Mouse (Mus musculus): ENCODE results near the gene Nefh. TPM values are rescaled to one million over a fixed set of nuclear protein-coding genes. Genes with fewer than 3 reads are reported as not detected.

Nefh gene
- polyA plus RNA-seq, 1 experiment from 2014 or later, result 0.06 TPM

DNA sequence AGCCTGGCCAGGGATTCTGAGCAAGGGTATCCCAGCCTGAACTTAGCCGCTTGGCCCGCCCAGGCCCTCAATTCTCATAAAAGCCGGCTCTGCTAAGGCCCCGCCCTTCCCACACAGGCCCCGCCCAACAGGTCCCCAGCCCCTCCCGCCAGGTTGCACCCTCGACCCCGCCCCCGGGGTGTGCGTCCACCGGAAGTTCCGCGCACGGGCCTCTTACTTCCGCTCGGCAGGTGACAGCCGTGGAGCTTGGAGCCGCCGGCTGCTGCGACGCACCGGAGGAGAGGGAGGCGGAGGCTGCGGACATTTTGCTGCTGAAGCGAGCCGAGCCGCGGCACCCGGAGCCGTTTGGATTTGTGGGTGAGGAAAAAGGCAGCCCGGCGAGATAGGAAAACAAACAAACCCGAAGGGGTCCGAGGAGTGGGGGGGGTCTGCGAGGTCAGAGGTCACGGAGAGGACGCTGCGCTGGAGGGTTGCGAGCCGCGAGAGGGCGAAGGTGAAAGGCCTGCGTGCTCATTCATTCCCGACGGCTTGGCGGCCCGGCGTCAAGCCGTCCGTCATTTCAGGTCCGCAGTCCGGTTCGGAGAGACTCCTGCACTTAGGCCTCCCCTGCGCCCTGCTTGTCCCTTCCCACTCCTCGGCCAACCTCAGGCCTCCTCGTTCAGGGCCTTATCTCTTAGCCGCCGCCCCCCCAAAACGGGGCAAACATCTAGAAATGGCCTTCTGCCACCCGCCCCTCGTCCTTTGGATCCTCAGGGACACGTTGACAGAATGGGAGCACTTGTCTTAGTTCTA lies 39.0 kb upstream of the Nefh start, which contains the start of gene Ap1b1:
Gene Ap1b1 (plus strand): TSS at position 130 of the 792 bp plus-strand sequence.
- H3K4me2 ChIP-seq (replicated peaks; ENCODE audit: low read depth, low read length), result peak within 1 kb of the TSS; percentile 94
- peak; percentile 95 for DNase-seq (ENCODE audit: low spot score)
- peak; percentile 98 for ATAC-seq
- no peaks in the 10 kb centered on the region for H3K4me1 ChIP-seq (ENCODE audit: insufficient read depth, low read depth, low read length)
- H3K9me3 ChIP-seq (ENCODE audit: low read length), result no peaks in the 10 kb centered on the region
- no peaks in the 10 kb centered on the region for H3K36me3 ChIP-seq (ENCODE audit: insufficient read depth, low read length)
- WGBS, result under 1% methylated on average over 58 of the region's 62 CpGs
- H3K9ac ChIP-seq (replicated peaks; ENCODE audit: low read depth), result peak within 1 kb of the TSS; percentile 56
- peak within 1 kb of the TSS; percentile 67 for H3K4me3 ChIP-seq (ENCODE audit: low read depth, low read length)
- no peaks in the 10 kb centered on the region for H3K27me3 ChIP-seq (replicated peaks; ENCODE audit: insufficient read depth, low read length)
- TF ChIP-seq EP300 (IDR thresholded peaks at IDR 0.05) (no peak), CTCF (IDR thresholded peaks at IDR 0.05) (no peak)
- 0 out of 2 replicates have a peak within 1 kb of the TSS, but pooled peaks have one; percentile 47 for H3K27ac ChIP-seq (ENCODE audit: low read length)

GRCm38 (mm10) chr11:4984799-4985198 lies 36.9 kb upstream of the Nefh start:
- Histone ChIP-seq H3K4me1 (ENCODE audit: insufficient read depth, low read depth, low read length) (no peaks in the 10 kb centered on the region), H3K27me3 (replicated peaks; ENCODE audit: insufficient read depth, low read length) (no peaks in the 10 kb centered on the region), H3K27ac (ENCODE audit: low read length) (no peak overlapping the region), H3K4me2 (replicated peaks; ENCODE audit: low read depth, low read length) (no peak overlapping the region), H3K9me3 (ENCODE audit: low read length) (no peaks in the 10 kb centered on the region), H3K4me3 (ENCODE audit: low read depth, low read length) (no peak overlapping the region), H3K36me3 (ENCODE audit: insufficient read depth, low read length) (no peaks in the 10 kb centered on the region), H3K9ac (replicated peaks; ENCODE audit: low read depth) (no peak overlapping the region)
- WGBS, result 69% methylated on average over 3 of the region's 3 CpGs
- TF ChIP-seq CTCF (IDR thresholded peaks at IDR 0.05) (no peak), EP300 (IDR thresholded peaks at IDR 0.05) (no peak)
- DNase-seq (ENCODE audit: low spot score) (no peak), ATAC-seq (no peak)

GRCm38 (mm10) chr11:4984249-4984648 lies 36.4 kb upstream of the Nefh start:
- 4% methylated on average over 5 of the region's 5 CpGs for WGBS
- Histone ChIP-seq H3K9me3 (ENCODE audit: low read length) (no peaks in the 10 kb centered on the region), H3K36me3 (ENCODE audit: insufficient read depth, low read length) (no peaks in the 10 kb centered on the region), H3K4me2 (replicated peaks; ENCODE audit: low read depth, low read length) (no peak overlapping the region), H3K9ac (replicated peaks; ENCODE audit: low read depth) (no peak overlapping the region), H3K4me3 (ENCODE audit: low read depth, low read length) (no peak overlapping the region), H3K27ac (ENCODE audit: low read length) (no peak overlapping the region), H3K4me1 (ENCODE audit: insufficient read depth, low read depth, low read length) (no peaks in the 10 kb centered on the region), H3K27me3 (replicated peaks; ENCODE audit: insufficient read depth, low read length) (no peaks in the 10 kb centered on the region)
- TF ChIP-seq CTCF (IDR thresholded peaks at IDR 0.05) (peak; percentile 83), EP300 (IDR thresholded peaks at IDR 0.05) (no peak)
- ATAC-seq (no peak), DNase-seq (ENCODE audit: low spot score) (peak; percentile 70)

DNA sequence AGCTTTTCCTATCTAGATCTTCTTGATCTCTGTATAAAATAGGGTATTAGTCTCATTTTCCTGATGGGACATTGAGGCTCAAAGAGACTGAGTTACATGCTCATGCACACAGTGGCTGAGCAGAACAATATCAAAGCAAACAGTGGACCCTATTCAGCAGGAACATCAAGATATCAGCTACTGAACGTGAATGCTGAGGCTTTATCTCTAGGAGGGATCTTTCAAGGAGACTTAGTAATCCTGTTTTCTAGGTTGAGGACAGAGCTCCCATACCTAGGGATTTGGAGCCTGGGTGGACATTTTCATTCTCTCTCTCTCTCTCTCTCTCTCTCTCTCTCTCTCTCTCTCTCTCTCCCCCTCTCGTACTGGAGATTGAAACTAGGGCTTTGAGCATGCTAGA lies 35.7 kb upstream of the Nefh start:
- Histone ChIP-seq H3K27ac (ENCODE audit: low read length) (no peak overlapping the region), H3K27me3 (replicated peaks; ENCODE audit: insufficient read depth, low read length) (no peaks in the 10 kb centered on the region), H3K9ac (replicated peaks; ENCODE audit: low read depth) (no peak overlapping the region), H3K36me3 (ENCODE audit: insufficient read depth, low read length) (no peaks in the 10 kb centered on the region), H3K9me3 (ENCODE audit: low read length) (no peaks in the 10 kb centered on the region), H3K4me1 (ENCODE audit: insufficient read depth, low read depth, low read length) (no peaks in the 10 kb centered on the region), H3K4me3 (ENCODE audit: low read depth, low read length) (no peak overlapping the region), H3K4me2 (replicated peaks; ENCODE audit: low read depth, low read length) (no peak overlapping the region)
- TF ChIP-seq CTCF (IDR thresholded peaks at IDR 0.05) (no peak), EP300 (IDR thresholded peaks at IDR 0.05) (no peak)
- 59% methylated on average over 2 of the region's 2 CpGs for WGBS
- ATAC-seq, result no peak
- DNase-seq (ENCODE audit: low spot score), result no peak

DNA sequence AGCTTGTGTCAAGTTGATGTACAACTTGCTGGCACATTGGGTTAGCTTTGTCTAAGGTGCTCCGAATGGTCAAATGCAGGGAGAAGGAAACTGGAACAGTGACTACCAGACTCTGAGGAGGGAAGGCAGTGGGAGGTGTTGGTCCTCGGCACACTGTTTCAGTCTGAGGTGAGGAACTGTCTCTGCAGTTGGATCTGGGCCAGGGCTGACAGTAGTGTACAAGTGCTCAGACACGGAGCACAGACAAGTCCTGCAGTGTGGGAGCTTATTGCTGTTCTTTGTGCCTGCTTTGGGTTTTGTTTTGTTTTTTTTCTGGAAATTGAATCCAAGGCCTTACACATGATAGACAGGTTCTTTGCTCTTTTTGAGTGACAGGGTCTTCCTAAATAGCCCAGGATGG lies 35.1 kb upstream of the Nefh start:
- ATAC-seq (no peak), DNase-seq (ENCODE audit: low spot score) (no peak)
- Histone ChIP-seq H3K9ac (replicated peaks; ENCODE audit: low read depth) (no peak overlapping the region), H3K9me3 (ENCODE audit: low read length) (no peaks in the 10 kb centered on the region), H3K4me2 (replicated peaks; ENCODE audit: low read depth, low read length) (no peak overlapping the region), H3K27me3 (replicated peaks; ENCODE audit: insufficient read depth, low read length) (no peaks in the 10 kb centered on the region), H3K27ac (ENCODE audit: low read length) (no peak overlapping the region), H3K4me3 (ENCODE audit: low read depth, low read length) (no peak overlapping the region), H3K36me3 (ENCODE audit: insufficient read depth, low read length) (no peaks in the 10 kb centered on the region), H3K4me1 (ENCODE audit: insufficient read depth, low read depth, low read length) (no peaks in the 10 kb centered on the region)
- TF ChIP-seq CTCF (IDR thresholded peaks at IDR 0.05) (no peak), EP300 (IDR thresholded peaks at IDR 0.05) (no peak)
- WGBS, result 51% methylated on average over 3 of the region's 3 CpGs

DNA sequence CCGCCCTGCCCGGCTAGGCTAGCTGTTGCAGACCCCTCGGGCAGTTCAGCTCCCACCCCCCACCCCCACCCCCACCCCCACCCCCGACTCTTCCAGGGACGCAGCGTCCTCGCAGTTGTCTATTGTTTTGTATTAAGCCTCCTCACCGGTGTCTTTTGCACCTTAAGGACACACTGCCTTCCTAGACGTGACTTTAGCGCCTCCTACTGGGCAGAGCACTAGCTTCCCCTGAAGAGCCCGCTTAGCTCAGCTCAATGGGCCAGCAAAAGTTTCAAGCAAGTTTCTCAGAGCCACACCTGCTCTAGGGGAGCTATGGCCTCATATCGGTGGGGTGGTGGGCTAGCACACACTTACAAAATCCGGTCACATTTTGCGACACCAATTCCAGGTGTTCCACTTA lies 27.8 kb upstream of the Nefh start:
- Histone ChIP-seq H3K27ac (ENCODE audit: low read length) (no peak overlapping the region), H3K27me3 (replicated peaks; ENCODE audit: insufficient read depth, low read length) (no peaks in the 10 kb centered on the region), H3K4me2 (replicated peaks; ENCODE audit: low read depth, low read length) (no peak overlapping the region), H3K9ac (replicated peaks; ENCODE audit: low read depth) (no peak overlapping the region), H3K4me3 (ENCODE audit: low read depth, low read length) (no peak overlapping the region), H3K36me3 (ENCODE audit: insufficient read depth, low read length) (no peaks in the 10 kb centered on the region), H3K4me1 (ENCODE audit: insufficient read depth, low read depth, low read length) (no peaks in the 10 kb centered on the region; the same call in 1 of the 2 replicates), H3K9me3 (ENCODE audit: low read length) (no peaks in the 10 kb centered on the region)
- TF ChIP-seq CTCF (IDR thresholded peaks at IDR 0.05) (peak; percentile 85), EP300 (IDR thresholded peaks at IDR 0.05) (no peak)
- ATAC-seq, result peak; percentile 57; the same call in 1 of the 2 replicates
- WGBS, result 5% methylated on average over 13 of the region's 14 CpGs
- peak; percentile 87 for DNase-seq (ENCODE audit: low spot score)
